Mouse (Mus musculus): ENCODE data around the gene Bri3bp. TPM values are rescaled to one million over a fixed set of nuclear protein-coding genes. Genes with fewer than 3 reads are reported as not detected.

The Bri3bp gene
- polyA plus RNA-seq, 1 experiment: 21.2 TPM

DNA sequence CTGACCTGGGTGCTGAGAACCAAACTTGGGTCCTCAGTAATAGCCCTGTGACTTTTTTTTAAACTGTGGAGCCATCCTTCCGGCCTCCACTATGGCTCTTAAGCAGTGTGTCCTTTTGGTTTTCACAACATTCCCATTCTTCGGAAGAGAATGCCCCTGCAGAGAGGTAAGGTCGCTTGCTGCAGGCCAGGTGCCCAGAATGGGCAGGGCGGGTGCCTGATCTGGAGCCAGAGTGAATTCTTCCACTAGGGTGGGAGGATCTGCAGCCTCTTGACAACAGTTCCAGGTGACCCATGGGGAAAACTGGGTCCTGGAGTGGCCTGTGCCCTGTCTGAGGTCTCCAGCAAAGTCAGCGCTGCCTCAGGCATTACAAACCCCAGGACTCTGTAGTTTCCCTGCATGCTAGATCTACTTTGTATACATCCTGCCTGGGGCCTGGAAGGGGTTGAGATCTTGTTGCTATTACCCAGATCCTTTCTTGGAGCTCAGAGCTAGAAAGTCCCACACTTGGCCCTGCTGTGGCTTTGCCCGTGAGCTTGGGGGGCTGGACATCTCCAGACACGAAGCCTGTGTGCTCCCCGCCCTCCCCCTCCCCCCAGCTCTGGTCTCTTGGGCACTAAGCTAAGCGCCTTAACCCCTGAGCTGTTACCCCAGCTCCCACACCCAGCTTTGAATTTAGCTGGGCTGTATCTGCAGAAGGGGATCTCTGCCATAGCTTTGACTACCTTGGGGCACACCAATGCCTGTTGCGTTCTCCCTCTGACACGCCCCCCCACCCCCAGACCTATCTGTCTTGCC lies 39.3 kb downstream of the Bri3bp start:
- Histone ChIP-seq H3K27me3 (ENCODE audit: control insufficient read depth, insufficient read depth, low read length) (no peaks in the 10 kb centered on the region), H3K27ac (ENCODE audit: insufficient read depth, low read length) (no peak overlapping the region), H3K4me3 (ENCODE audit: extremely low read depth, insufficient read depth, insufficient read length) (no peak overlapping the region), H3K4me1 (ENCODE audit: control insufficient read depth, insufficient read depth, insufficient read length) (peaks cover 32% of the 10 kb centered on the region; the same call in 1 of the 2 replicates), H3K36me3 (ENCODE audit: control insufficient read depth, insufficient read depth, low read length) (no peaks in the 10 kb centered on the region)
- TF ChIP-seq CTCF (IDR thresholded peaks at IDR 0.05; ENCODE audit: extremely low read depth, insufficient read depth, insufficient read length, insufficient replicate concordance) (no peak), POLR2A (IDR thresholded peaks at IDR 0.05; ENCODE audit: low read depth, low read length) (no peak)
- no peak for DNase-seq (ENCODE audit: low read depth in 1 of 2, low spot score in 2 of 2)
- 92% methylated on average over 11 of the region's 11 CpGs for WGBS

DNA sequence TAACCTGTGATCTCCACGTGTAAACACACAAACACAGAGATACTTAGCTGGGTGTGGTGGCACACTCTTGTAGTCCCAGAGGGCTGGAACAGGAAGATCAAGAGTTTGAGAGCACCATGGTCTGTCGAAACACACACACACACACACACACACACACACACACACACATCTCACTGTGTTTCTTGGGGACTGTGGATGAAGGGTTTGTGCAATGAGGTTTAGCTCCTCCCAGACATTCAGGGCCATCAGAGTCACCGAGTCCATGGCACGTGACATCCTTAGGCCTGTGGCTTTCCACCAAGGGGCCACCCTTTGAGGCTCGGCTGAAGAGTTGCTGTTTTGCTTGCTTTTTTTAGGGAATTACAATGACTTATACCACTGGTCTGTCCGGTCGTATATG lies 41.1 kb downstream of the Bri3bp start:
- peaks cover 21% of the 10 kb centered on the region; the same call in 1 of the 2 replicates for H3K4me1 ChIP-seq (ENCODE audit: control insufficient read depth, insufficient read depth, insufficient read length)
- WGBS: 84% methylated on average over 7 of the region's 7 CpGs
- H3K27ac ChIP-seq (ENCODE audit: insufficient read depth, low read length): no peak overlapping the region

DNA sequence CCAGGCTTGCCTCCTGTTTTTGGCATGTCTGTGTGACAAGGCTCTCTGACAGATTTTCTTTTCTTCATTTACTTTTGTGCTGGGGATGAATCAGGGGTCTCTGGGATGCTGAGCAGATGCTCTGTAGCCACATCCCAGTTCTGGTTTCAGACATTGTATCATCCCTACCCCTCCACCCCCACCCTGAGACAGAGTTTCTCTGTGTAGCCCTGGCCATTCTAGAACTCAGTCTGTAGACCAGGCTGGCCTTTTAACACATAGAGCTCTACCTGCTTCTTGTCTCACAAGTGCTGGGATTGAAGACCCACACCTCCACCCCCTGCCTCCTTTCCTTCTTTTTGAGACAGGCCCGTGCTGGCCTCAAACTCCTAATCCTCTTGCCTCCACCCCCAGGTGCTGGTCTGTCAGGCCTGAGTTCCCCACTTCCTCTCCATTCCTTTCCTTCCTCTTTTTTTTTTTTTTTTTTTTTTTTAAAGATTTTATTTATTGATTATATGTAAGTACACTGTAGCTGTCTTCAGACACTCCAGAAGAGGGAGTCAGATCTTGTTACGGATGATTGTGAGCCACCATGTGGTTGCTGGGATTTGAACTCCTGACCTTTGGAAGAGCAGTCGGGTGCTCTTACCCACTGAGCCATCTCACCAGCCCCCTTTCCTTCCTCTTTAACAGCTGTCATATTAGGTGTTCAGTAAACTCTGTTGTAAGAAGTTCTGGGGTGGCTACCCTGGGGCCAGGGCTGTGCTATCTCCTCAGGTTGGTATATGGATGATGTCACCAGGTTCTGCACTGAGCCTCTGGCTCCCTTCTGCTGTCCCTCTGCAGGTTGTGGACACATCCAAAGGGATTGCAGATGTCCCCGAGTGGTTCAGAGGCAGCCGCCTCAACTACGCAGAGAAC lies 42.6 kb downstream of the Bri3bp start:
- H3K36me3 ChIP-seq (ENCODE audit: control insufficient read depth, insufficient read depth, low read length): no peaks in the 10 kb centered on the region
- no peak for TF ChIP-seq CTCF (IDR thresholded peaks at IDR 0.05; ENCODE audit: extremely low read depth, insufficient read depth, insufficient read length, insufficient replicate concordance)
- TF ChIP-seq POLR2A (IDR thresholded peaks at IDR 0.05; ENCODE audit: low read depth, low read length): no peak
- H3K27me3 ChIP-seq (ENCODE audit: control insufficient read depth, insufficient read depth, low read length): no peaks in the 10 kb centered on the region
- 64% methylated on average over 5 of the region's 6 CpGs for WGBS
- H3K4me1 ChIP-seq (ENCODE audit: control insufficient read depth, insufficient read depth, insufficient read length): peaks cover 18% of the 10 kb centered on the region; the same call in 1 of the 2 replicates
- peak overlapping the region; percentile 51 for H3K27ac ChIP-seq (ENCODE audit: insufficient read depth, low read length)
- H3K4me3 ChIP-seq (ENCODE audit: extremely low read depth, insufficient read depth, insufficient read length): no peak overlapping the region
- no peak for DNase-seq (ENCODE audit: low read depth in 1 of 2, low spot score in 2 of 2)

More for the DNA sequence above, 41.1 kb downstream of the Bri3bp start:
- Histone ChIP-seq H3K4me3 (ENCODE audit: extremely low read depth, insufficient read depth, insufficient read length) (no peak overlapping the region), H3K27me3 (ENCODE audit: control insufficient read depth, insufficient read depth, low read length) (no peaks in the 10 kb centered on the region), H3K36me3 (ENCODE audit: control insufficient read depth, insufficient read depth, low read length) (no peaks in the 10 kb centered on the region)
- TF ChIP-seq CTCF (IDR thresholded peaks at IDR 0.05; ENCODE audit: extremely low read depth, insufficient read depth, insufficient read length, insufficient replicate concordance) (no peak), POLR2A (IDR thresholded peaks at IDR 0.05; ENCODE audit: low read depth, low read length) (no peak)
- no peak for DNase-seq (ENCODE audit: low read depth in 1 of 2, low spot score in 2 of 2)

DNA sequence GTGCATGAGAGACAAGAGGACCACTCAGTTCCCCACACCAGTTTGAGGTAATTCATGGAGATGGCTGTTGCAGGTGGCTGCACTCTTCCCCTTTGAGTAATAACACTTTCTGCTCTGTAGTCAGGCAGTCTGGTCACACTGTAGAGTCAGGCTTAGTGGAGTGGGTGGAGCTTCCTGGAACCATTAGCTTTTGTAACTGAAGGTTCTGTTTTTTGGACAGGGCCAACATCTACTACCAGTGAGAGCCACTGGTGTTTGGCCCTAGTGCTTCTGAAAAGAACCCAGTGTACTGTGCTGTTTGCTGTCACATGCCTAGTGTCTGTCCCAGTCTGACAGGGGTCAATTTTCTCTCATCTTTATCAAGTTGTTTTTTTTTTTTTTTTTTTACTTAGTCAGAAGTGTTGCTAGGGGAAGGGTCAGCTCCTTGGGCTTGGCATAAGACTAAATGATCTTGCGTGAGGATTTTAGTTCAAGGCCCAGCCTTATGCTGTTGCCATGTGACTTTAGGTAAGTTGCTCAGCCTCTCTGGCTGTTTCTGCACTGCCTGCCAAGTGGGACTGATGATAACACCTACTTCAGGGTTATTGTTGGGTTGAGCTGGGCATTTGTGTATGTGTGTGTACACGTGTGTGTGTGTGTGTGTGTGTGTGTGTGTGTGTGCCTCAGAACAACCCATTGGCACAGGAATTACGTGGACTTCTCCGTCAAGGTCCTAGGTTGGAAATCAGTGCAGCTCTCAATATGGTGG lies 43.8 kb downstream of the Bri3bp start:
- Histone ChIP-seq H3K4me1 (ENCODE audit: control insufficient read depth, insufficient read depth, insufficient read length) (peaks cover 18% of the 10 kb centered on the region; the same call in 1 of the 2 replicates), H3K4me3 (ENCODE audit: extremely low read depth, insufficient read depth, insufficient read length) (no peak overlapping the region), H3K27ac (ENCODE audit: insufficient read depth, low read length) (peak overlapping the region; percentile 51), H3K36me3 (ENCODE audit: control insufficient read depth, insufficient read depth, low read length) (no peaks in the 10 kb centered on the region; the same call in 1 of the 2 replicates), H3K27me3 (ENCODE audit: control insufficient read depth, insufficient read depth, low read length) (no peaks in the 10 kb centered on the region)
- 85% methylated on average over 4 of the region's 4 CpGs for WGBS
- TF ChIP-seq CTCF (IDR thresholded peaks at IDR 0.05; ENCODE audit: extremely low read depth, insufficient read depth, insufficient read length, insufficient replicate concordance) (no peak), POLR2A (IDR thresholded peaks at IDR 0.05; ENCODE audit: low read depth, low read length) (no peak)
- DNase-seq (ENCODE audit: low read depth in 1 of 2, low spot score in 2 of 2): no peak

DNA sequence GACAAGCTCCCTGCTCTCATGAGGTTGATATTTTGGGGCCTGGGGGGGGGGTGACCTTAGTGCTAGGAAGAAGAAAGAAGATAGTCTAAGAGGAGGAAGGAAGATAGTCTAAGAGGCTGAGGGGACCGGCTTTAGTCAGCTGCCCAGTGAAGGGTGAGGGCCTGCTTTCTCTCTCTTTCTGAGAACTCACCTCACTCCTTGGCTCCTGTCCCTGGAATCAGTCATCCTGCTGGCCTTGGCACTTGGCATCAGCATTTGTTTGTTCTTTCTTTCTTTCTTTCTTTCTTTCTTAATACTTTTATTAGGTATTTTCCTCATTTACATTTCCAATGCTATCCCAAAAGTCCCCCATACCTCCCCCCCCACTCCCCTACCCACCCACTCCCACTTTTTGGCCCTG lies 44.7 kb downstream of the Bri3bp start:
- Histone ChIP-seq H3K36me3 (ENCODE audit: control insufficient read depth, insufficient read depth, low read length) (peaks cover 2% of the 10 kb centered on the region), H3K27me3 (ENCODE audit: control insufficient read depth, insufficient read depth, low read length) (no peaks in the 10 kb centered on the region), H3K4me1 (ENCODE audit: control insufficient read depth, insufficient read depth, insufficient read length) (peaks cover 18% of the 10 kb centered on the region; the same call in 1 of the 2 replicates), H3K27ac (ENCODE audit: insufficient read depth, low read length) (no peak overlapping the region), H3K4me3 (ENCODE audit: extremely low read depth, insufficient read depth, insufficient read length) (no peak overlapping the region)
- 85% methylated on average over 1 of the region's 1 CpGs for WGBS
- no peak for DNase-seq (ENCODE audit: low read depth in 1 of 2, low spot score in 2 of 2)
- no peak for TF ChIP-seq CTCF (IDR thresholded peaks at IDR 0.05; ENCODE audit: extremely low read depth, insufficient read depth, insufficient read length, insufficient replicate concordance)
- no peak for TF ChIP-seq POLR2A (IDR thresholded peaks at IDR 0.05; ENCODE audit: low read depth, low read length)

DNA sequence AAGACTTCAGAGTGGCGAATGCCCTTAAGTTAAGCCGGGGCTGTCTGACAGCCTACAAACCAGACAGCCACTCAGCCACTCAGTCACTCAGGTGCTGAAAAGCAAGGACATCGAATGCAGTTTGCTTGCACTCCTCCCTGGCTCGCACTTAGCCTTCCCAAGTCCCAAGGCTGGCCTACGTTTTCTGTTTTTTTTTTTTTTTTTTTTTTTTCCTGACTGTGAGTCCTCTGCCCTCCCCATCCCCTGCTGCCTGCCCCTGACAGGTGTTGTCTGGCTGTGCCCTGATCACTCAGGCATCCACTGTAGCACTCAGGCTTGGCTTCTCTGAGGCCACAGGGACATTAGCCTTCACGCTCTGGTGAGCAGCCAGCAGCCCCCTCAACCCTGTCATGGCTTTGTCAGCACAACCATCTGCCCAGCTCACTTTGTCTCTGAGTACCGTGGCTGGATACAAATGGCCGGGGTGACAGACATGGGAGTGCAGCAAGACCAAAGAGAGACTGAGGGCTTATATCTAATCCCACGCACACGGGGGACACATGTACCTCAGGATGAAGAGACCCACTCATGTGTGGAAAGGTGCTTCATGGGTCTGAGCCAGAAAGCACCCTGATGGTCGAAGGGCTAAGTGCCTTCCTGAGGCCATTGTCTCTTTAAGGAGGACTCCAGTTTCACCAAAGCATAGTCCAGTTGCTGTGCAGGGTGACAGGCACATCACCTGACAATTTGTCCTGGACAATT lies 46.2 kb downstream of the Bri3bp start:
- Histone ChIP-seq H3K36me3 (ENCODE audit: control insufficient read depth, insufficient read depth, low read length) (peaks cover 2% of the 10 kb centered on the region), H3K4me3 (ENCODE audit: extremely low read depth, insufficient read depth, insufficient read length) (no peak overlapping the region), H3K27me3 (ENCODE audit: control insufficient read depth, insufficient read depth, low read length) (no peaks in the 10 kb centered on the region), H3K27ac (ENCODE audit: insufficient read depth, low read length) (no peak overlapping the region), H3K4me1 (ENCODE audit: control insufficient read depth, insufficient read depth, insufficient read length) (peaks cover 18% of the 10 kb centered on the region; the same call in 1 of the 2 replicates)
- WGBS: 61% methylated on average over 11 of the region's 11 CpGs
- DNase-seq (ENCODE audit: low read depth in 1 of 2, low spot score in 2 of 2): no peak
- no peak for TF ChIP-seq POLR2A (IDR thresholded peaks at IDR 0.05; ENCODE audit: low read depth, low read length)
- no peak for TF ChIP-seq CTCF (IDR thresholded peaks at IDR 0.05; ENCODE audit: extremely low read depth, insufficient read depth, insufficient read length, insufficient replicate concordance)

Data from spleen, adult 2 months (tissue).